Mouse (Mus musculus) cerebellum, adult 9-11 months (tissue): Measurements from ENCODE around the gene Sult3a1.
"Not testable (repeated sequence)": the region's sequence is repeated elsewhere in the genome, so short reads cannot be mapped to it uniquely, and the experiment has no call there.

Experiments used
- DNase-seq: peaks from one replicate; pipeline ENCODE4 v3.0.0; 2022

Gene Sult3a1

GRCm38 (mm10) chr10:33857421-33857820 is at the start of gene Sult3a1:
Gene Sult3a1, plus strand, starts transcription at chr10:33857721.
- DNase-seq: no peak

- DNase-seq: no peak
Measured at GRCm38 (mm10) chr10:33811807-33812206, 45.7 kb upstream of the Sult3a1 start.

GRCm38 (mm10) chr10:33814266-33814665 is 43.3 kb upstream of the Sult3a1 start:
- no peak for DNase-seq

GRCm38 (mm10) chr10:33816923-33817322 is 40.6 kb upstream of the Sult3a1 start:
- no peak for DNase-seq

GRCm38 (mm10) chr10:33820892-33821291 is 36.6 kb upstream of the Sult3a1 start:
- DNase-seq: no peak

- DNase-seq: no peak
Measured at GRCm38 (mm10) chr10:33865994-33866393, 8.5 kb downstream of the Sult3a1 start.

GRCm38 (mm10) chr10:33870441-33870840 is 12.9 kb downstream of the Sult3a1 start:
- DNase-seq: no peak

- DNase-seq: no peak
Measured at GRCm38 (mm10) chr10:33872672-33873398, 15.3 kb downstream of the Sult3a1 start.

GRCm38 (mm10) chr10:33882411-33882810 is 24.9 kb downstream of the Sult3a1 start:
- DNase-seq: not testable (repeated sequence)

- not testable (repeated sequence) for DNase-seq
Measured at GRCm38 (mm10) chr10:33901520-33901919, 44.0 kb downstream of the Sult3a1 start.

GRCm38 (mm10) chr10:33904530-33905481 is 47.3 kb downstream of the Sult3a1 start, which contains the start of gene Rsph4a:
Gene Rsph4a, plus strand, starts transcription at chr10:33905111.
- no peak for DNase-seq

GRCm38 (mm10) chr10:33905489-33905888 is 48.0 kb downstream of the Sult3a1 start:
- DNase-seq: no peak
